Mouse (Mus musculus) neutrophil, adult 5-6 weeks (primary cell): ENCODE results near the gene Vezf1. TPM values are rescaled to one million over a fixed set of nuclear protein-coding genes. Genes with fewer than 3 reads are reported as not detected.

Source experiments
- ATAC-seq: fragments of 151-379, 151-347 bp; 2 replicates; pipeline ENCODE4 v1.8.0; 2017; ENCODE audit warnings: mild to moderate bottlenecking, moderate TSS enrichment; ENCODE audit not compliant: insufficient number of reproducible peaks, poor library complexity, low FRiP score, severe bottlenecking; ENCODE audit errors: extremely low read depth
- total RNA-seq: library from RNA; stranded (forward); fragments of 200-1000 nt; gene quantifications from 2 replicates; pipeline ENCODE4 v1.2.3, GENCODE M21; 2017

Vezf1 gene
- total RNA-seq, 1 experiment from 2014 or later, result 47.7 TPM

DNA sequence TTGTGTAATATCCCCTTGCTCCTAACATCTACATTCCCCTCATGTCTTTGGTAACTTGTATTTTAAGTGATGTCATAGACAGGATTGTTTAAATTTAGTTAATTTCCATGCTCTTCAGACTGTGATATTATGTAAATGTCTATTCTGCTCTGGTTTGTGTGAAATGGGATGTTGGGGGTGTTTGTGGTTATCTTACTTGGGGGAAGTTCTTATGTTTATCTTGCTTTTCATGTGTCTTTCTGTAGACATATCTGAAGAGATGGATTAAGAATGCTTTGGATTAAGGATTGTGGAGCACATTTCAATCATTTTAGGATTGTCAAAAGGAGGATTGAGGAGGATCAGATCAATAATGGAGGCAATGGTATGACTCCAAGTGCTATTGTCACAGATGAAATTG lies 18.3 kb upstream of the Vezf1 start:
- ATAC-seq, result no peak

DNA sequence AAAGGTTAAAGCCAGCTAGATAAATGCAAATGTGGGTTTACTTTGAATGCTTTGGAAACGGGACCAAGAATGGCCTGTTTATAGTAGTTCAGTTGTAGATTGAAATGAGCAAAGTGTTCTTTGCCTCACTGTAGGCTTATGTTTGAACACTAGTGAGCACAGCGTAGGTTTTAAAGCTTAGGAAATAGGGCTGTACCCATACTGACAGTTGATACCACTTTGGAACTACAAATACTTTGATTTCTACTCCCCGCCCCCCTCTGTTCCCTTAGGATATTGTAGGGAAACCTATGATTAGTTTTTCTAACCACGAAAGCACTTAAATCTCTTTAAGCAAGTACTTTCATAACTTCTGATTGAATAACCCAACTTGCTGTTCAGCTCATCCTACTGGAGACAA lies 15.4 kb upstream of the Vezf1 start:
- ATAC-seq, result no peak

DNA sequence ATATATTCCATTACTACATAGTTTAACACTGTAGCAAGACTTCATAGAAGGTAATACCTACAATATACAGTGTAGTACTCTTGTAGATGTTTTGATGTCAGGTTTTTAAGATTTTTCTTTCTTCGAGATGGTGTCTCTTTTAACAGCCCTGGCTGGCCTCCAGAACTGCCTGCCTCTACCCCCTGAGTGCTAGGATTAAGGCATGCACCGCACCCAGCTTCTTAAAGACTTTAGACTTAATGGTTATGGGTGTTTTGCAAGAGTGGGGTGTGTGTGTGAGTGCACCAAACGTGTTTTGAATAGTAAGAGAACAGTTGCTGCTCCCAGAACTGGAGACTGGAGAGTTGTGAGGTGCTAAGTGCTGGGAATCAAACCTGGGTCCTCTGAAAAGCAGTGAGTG lies 14.3 kb upstream of the Vezf1 start:
- no peak for ATAC-seq

DNA sequence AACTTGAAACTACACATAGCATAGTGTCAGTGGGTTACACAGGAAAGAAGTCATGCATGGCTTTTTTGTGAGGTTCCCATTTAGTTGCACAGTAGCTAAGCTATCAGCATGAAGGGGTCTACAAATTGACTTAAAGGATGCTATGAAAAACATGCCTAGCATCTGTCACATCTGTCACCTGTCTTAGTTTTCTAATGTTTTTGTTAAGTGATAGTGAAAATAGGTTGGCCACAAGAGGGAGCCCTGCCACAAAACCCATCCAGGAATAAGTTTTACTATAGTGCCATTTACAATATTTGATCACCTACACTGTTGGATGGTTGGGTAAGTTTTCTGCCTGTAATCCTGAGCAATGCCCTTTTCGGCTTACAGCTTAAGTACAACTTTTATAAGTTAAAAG lies 13.5 kb upstream of the Vezf1 start:
- ATAC-seq, result peak; percentile 51

DNA sequence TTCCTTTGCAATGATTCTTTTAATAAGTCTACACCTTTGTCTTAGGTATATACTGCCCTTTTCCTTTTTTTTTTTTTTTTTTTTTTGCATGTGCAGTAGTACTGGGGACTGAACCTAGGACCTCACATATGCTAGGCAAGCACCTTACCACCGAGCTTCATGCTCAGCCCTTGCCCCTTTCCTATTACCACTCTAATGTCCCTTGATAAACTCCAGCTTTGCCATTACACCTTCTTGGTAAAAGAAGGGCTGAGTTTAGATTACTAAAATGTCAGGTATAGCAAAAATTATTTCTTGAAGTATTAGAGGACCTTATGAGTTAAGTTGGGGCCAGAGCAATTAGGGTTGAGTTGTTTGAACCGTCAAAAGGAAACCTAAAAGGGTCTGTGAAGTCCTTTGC lies 12.3 kb upstream of the Vezf1 start:
- no peak for ATAC-seq

DNA sequence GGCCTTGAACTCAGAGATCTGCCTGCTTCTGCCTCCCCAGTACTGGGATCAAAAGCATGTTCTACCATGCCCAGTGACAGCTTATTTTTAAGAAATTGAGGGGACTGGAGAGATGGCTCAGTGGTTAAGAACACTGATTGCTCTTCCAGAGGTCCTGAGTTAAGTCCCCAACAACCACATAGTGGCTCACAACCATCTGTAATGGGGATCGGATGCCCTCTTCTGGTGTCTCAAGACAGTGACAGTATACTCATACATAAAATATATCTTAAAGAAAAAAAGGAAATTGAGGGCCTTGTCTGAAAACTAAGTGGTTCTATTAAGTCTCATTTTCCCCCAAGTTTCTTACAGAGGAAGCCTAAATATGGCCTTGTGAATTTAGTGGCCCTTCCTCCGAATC lies 10.3 kb upstream of the Vezf1 start:
- ATAC-seq, result no peak

DNA sequence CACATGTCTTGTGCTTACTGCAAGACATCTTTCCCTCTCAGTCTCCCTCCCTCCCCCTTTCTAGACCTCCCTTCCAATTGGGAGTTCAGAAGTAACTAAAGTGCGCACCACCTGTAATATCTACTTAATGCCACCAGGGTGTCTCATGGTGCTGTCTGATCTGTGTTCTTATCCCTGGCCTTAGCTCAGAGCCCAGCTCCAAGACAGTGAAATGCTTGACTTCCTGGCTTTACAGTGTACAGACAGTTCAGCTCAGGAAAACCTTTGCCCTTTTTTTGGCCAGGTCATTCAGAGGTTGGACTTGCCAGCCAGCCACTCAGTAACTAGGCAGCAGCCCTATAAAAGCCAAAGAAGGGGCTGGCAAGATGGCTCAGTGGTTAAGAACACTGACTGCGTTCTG lies 8.9 kb upstream of the Vezf1 start:
- ATAC-seq, result peak; percentile 92

DNA sequence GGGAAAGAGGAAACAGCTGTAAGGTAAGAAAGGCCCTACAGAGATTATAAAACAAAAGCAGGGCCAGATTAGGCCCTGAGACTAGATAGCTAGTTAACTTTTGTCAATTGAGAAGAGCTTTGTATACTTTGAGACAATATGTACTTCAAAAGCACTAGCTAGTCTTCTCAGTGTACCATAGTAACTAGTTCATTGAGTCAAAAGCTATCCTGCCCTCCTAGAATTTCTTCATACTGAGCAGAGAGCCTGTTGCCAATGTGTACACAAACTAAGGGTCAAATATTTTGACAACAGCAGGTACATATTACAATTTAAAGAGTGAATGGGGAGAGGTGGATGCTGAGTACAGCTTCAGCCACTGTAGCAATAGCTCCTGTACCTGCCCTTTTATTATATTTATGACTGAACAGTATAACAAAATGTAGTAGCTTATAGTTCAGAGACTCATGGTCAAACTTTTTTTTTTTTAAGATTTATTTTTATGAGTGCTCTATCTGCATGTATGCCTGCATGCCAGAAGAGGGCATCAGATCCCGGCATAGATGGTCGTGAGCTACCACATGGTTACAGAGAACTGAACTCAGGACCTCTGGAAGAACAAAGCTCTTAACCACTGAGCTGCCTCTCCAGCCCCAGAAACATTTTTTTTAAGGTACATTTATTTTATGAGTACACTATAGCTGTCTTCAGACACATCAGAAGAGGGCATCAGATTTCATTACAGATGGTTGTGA lies 6.0 kb upstream of the Vezf1 start:
- no peak for ATAC-seq

DNA sequence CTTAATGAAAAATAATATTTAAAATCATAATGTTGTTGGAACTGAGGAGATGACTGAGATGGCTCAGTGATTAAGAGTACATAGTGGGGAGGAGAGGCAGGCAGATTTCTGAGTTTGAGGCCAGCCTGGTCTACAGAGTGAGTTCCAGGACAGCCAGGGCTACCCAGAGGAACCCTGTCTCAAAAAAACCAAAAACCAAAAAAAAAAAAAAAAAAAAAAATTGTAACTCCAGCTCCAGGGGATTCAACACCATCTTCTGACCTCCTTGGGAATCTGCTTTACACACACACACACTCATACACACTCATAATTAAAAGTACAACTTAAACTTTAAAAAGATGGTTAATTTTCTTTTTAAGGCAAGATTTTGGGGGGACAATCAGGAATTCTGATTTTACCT lies 2.3 kb upstream of the Vezf1 start:
- ATAC-seq, result no peak

DNA sequence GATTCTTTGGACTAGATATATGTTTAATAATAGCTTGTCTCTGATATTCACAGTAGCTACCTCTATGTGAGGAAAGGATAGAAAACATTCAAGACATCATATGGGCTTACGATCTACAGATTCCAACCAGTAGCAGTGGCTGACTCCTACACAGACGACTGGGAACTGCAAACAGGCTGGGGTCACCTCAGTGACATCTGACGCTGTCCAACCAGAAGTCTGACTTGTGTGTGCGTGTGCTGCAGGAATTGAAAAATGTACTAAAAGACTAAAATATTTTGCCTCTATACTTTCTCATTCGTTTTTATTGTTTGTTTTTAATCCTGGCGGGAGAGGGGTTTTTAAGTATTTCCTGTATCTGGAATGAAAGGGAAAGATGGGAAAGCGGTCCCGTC lies 891 bp upstream of the Vezf1 start:
- no peak for ATAC-seq

DNA sequence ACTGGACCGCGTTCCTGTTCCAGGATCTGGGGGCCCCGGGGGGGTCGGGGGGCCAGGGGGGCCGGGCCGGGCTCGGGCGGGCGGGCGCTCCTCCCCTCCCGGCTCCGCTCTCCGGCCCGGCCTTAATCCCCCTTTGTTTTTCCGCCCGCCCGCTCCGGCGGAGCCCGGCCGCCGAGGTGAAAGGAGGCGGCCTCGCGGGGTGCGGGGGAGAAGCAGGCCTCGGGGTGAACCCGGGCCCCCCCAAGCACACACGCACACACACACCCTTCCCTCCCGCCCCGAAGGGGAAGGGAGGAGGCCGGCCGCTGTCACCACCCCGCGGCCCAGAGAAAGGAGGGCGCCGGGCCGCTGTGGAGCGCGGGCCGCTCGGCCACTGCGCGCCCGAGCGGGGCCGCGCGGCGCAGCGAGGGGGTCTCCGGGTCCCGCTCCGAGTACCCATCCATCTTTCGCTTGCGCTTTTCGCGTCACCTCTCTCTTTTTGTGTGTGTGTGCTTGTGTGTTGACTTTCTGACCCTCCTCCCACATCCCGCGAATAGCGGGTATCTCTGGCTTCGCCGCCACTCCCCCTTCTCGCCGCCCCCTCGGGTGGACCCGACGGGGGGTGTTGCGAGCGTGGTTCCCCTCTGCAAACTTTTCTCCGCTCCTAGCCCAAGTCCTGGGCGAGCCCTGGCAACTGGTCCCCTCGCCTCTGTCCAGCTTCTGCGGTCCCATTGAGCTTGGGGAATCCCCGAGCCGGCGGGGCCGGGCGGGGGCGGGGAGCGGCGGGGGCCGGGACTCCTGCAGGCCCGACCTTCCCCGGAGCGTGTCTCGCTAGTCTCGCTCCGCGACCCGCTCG lies 549 bp downstream of the Vezf1 start:
- ATAC-seq, result peak; percentile 35

DNA sequence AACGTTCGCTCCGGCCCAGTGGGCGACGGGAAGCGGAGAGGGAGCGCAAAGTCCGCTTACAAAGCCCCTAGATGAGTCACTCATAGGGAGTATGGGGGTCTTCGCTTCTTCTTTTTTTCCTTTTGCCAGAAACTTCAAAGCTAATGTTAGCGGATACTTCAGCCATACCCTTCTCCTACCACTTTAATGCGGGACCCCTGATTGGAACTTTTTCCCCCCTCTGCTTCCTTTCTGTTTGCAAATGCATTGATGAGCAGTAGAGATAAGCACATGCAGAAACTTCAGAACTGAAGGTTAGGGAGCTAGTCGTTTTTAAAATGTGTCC lies 1.1 kb downstream of the Vezf1 start:
- ATAC-seq, result no peak

DNA sequence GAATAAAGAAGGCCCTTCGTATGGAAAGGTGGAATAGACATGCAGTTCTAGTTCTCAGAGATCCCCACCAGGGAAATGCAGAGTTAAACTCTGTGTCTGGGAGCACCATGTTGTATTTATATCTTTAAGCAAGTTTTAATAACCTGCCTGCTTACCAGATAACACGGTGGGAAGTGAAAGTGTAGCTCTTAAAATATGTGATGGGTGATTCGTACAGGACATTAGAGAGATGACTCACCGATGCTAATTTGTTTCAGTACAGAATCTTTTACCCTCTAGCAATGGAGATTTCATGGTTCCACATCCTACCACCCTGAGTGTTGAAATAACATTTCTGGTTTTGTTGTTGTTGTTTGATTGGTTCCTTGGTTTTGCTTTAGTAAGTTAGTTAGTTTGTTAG lies 2.3 kb downstream of the Vezf1 start:
- ATAC-seq, result no peak

DNA sequence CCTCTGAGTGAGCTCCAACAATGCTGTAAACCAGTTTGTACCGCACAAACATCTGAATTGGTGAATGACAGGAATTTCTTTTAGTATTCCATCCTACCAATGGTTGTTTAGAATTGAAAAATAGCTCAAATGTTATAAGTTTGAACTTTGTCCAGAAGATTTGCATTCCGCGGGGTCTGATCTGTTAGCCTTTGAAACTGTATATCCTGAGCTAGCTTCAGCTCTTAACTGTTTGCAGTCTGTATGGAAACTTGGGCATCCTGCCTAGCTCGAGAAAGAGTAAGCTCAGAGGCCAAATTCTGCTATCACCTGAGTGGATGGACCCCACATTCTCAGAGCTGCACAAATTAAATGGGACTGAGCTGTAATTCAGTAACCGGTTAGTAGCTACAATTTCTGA lies 3.0 kb downstream of the Vezf1 start:
- ATAC-seq, result no peak

DNA sequence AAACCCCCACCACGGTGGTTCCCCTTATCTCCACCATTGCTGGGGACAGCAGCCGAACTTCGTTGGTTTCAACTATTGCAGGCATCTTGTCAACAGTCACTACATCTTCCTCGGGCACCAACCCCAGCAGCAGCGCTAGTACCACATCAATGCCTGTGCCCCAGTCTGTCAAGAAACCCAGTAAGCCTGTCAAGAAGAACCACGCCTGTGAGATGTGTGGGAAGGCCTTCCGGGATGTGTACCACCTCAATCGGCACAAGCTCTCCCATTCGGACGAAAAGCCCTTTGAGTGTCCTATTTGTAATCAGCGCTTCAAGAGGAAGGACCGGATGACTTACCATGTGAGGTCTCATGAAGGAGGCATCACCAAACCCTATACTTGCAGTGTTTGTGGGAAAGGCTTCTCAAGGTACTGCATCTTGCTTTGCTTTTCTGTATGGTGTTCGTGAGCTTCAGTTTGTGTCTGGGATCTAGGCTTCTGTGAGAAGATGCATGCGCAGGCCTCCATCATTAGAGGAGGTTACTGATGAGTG lies 5.3 kb downstream of the Vezf1 start:
- no peak for ATAC-seq

DNA sequence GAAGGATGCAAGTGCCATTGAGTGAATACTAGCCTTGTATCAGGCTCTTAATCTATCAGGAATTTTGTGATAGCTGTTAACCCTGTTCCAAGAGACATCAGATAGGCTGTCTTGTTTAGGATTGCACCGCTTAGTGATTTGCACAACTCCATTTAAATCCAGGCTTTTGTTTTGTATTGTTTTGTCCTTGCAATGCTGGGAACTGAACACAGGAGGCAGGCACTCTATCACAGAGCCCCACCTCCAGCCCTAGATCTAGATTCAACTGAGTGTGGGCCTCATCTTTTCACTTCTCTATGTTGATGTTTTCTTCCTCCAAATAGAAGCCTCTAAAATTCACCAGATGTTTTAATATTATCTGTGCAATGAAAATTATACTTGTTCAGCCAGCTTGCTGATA lies 7.6 kb downstream of the Vezf1 start:
- ATAC-seq, result no peak

DNA sequence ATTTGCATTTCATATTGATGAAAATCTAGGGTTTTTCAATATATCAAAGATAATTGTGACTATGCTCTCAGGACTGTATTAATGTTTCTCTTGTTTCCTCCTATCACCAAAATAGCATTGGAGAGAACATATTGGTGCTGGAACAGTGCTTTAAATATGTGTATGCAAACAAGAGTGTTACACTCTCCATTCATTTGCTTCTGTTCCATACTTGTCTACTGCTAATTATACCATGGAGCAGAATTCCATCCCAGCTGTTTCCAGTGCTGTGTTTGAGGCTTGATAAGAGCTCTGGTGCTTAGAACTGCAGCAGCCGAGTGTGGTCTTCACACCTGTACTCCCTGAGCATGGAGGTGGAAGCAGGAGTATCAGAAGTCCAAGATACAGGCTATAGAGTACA lies 8.3 kb downstream of the Vezf1 start:
- ATAC-seq, result no peak

DNA sequence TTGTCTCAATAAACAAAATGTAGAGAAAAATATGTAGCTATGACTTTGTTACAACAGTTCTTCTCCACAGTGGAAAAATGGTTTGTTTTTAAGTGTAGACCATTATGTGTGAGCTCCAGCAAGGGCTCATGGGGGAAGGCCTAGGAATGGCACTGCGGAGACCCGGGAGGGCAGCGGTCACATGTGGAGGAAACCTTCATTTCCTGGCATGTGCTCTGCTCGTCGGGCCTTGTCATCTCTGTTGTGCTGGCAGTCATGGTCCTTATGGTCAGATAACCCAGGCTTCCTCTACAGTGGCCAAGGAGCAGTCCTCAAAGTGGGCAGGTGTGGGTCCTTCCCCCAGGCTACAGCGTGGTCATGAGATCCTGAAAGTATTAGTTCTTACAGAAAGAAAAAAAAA lies 15.6 kb downstream of the Vezf1 start:
- ATAC-seq, result no peak

DNA sequence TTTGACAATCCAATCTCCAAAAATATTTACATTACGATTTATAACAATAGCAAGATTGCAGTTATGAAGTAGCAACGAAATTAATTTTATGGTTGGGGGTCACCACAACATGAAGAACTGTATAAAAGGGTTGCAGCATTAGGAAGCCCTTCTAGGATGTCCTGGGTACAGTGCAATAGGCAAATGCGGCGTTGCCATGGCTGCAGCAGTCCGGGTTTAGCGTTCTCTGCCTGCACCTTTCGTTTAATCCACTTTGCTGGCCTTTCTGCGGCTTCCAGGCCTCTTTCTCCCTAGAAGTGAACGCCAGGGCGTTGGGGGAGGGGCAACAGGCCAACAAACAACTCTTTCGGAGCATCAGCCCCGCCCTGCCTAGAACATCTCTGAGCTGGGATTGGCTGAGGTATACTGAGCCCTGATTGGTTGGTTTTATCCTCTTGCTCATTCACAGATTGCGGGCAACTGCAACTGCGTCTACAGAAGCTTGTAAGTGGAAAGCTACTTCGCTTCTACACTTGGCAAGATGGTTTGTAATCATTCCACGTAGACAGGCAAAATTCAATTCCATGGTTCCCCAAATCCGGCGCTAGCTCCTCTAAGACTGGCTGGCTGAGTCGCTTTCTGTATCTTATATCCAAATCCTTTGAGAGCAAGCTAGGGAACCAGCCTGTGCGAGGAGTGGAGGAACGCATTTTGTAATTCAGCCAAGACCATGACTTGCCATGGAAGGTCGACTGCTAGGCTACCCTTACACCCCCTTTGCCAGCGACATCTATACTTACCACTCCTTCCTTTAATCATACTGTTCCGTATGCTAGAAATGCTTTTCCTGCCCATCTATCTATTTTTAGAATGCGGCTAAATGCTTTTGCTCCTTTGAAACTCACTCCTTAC lies 18.9 kb downstream of the Vezf1 start:
- ATAC-seq, result peak; percentile 76; the same call in 1 of the 2 replicates

DNA sequence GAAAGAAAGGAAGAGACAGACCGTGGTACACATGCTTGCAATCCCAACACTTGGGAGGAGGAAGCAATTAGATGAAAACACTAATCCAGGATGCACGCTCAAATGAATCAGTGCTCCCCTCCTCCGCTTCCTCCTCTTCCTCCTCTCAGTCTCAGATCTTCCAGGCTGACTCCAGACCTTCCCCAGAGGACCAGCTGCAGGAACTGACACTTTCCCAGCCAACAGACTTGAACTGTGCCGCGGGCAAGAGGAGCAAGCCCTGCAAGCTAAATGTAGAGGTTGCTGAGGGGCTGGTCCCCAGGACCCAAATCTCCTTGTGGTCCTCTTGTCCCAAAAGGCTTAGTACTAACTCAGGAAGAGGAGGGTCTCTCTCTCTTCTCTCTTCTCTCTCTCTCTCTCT lies 21.1 kb downstream of the Vezf1 start:
- no peak for ATAC-seq
